Mouse (Mus musculus) limb, embryonic 10.5 days (tissue): ENCODE results near the gene Cmc1. TPM values are rescaled to one million over a fixed set of nuclear protein-coding genes. Genes with fewer than 3 reads are reported as not detected.
A peak's percentile ranks its signal among the peaks of the same experiment; 100 is the strongest.

Experiments used
- DNase-seq: peaks from one replicate; pipeline ENCODE4 v3.0.0-alpha.2; 2017; ENCODE audit warnings: low spot score
- H3K27ac ChIP-seq: fragments of 300-500 bp; sonication (generic); 2 replicates; pipeline ENCODE4 v1.5.1; 2016; ENCODE audit warnings: mild to moderate bottlenecking
- H3K27me3 ChIP-seq: fragments of 300-500 bp; sonication (generic); 2 replicates; pipeline ENCODE4 v1.6.1; 2016; ENCODE audit warnings: low read depth, mild to moderate bottlenecking; ENCODE audit not compliant: poor library complexity, severe bottlenecking
- H3K36me3 ChIP-seq: fragments of 300-500 bp; sonication (generic); 2 replicates; pipeline ENCODE4 v1.6.1; 2016; ENCODE audit warnings: mild to moderate bottlenecking, moderate library complexity
- H3K4me1 ChIP-seq: fragments of 300-500 bp; sonication (generic); 2 replicates; pipeline ENCODE4 v1.6.1; 2016
- H3K4me3 ChIP-seq: fragments of 300-500 bp; sonication (generic); 2 replicates; pipeline ENCODE4 v1.5.1; 2016; ENCODE audit warnings: mild to moderate bottlenecking, moderate library complexity
- H3K9me3 ChIP-seq: fragments of 300-500 bp; sonication (generic); replicated peaks from 2 replicates; pipeline ENCODE4 v1.6.1; 2016; ENCODE audit warnings: mild to moderate bottlenecking
- WGBS: fragments of 180-500 bp; shearing (Covaris S2); methylation state at CpG from one replicate; pipeline ENCODE4 v1.1.7; 2016; 5-methylcytosine and 5-hydroxymethylcytosine counted together
- polyA plus RNA-seq: library from polyadenylated mRNA; unstranded; fragments of >200 nt; fragmentation: Nextera tagmentation; extraction: Ambion mirVana; gene quantifications from 2 replicates; pipeline ENCODE4 v1.2.1, GENCODE M21; 2016

Gene Cmc1
- polyA plus RNA-seq, 1 experiment from 2014 or later: 32.1 TPM

GRCm38 (mm10) chr9:118042738-118043137, 107.2 kb downstream of the Cmc1 start:
- H3K27me3 ChIP-seq: no peaks in the 10 kb centered on the region
- H3K4me1 ChIP-seq: peaks cover 14% of the 10 kb centered on the region
- no peaks in the 10 kb centered on the region for H3K9me3 ChIP-seq
- H3K36me3 ChIP-seq: peaks cover 9% of the 10 kb centered on the region
- no peak overlapping the region for H3K4me3 ChIP-seq
- WGBS: 90% methylated on average over 4 of the region's 4 CpGs
- no peak overlapping the region for H3K27ac ChIP-seq
- DNase-seq: no peak

- 32% methylated on average over 5 of the region's 5 CpGs for WGBS
- Histone ChIP-seq H3K27me3 (no peaks in the 10 kb centered on the region), H3K27ac (no peak overlapping the region), H3K4me1 (peaks cover 14% of the 10 kb centered on the region), H3K36me3 (0 out of 2 replicates have a peak, but pooled peaks cover 6% of the 10 kb centered on the region), H3K4me3 (peak overlapping the region; percentile 85), H3K9me3 (no peaks in the 10 kb centered on the region)
- no peak for DNase-seq
Observed at GRCm38 (mm10) chr9:118041646-118042045, 108.3 kb downstream of the Cmc1 start.

- H3K36me3 ChIP-seq: 0 out of 2 replicates have a peak, but pooled peaks cover 6% of the 10 kb centered on the region
- peak overlapping the region; percentile 85 for H3K4me3 ChIP-seq
- 5% methylated on average over 21 of the region's 21 CpGs for WGBS
- no peaks in the 10 kb centered on the region for H3K9me3 ChIP-seq
- no peak for DNase-seq
- H3K27me3 ChIP-seq: no peaks in the 10 kb centered on the region
- peak overlapping the region; percentile 97 for H3K27ac ChIP-seq
- peaks cover 14% of the 10 kb centered on the region for H3K4me1 ChIP-seq
Observed at GRCm38 (mm10) chr9:118041022-118041400, 109.0 kb downstream of the Cmc1 start.

- peaks cover 14% of the 10 kb centered on the region for H3K4me1 ChIP-seq
- peak within 1 kb of the TSS; percentile 85 for H3K4me3 ChIP-seq
- under 1% methylated on average over 87 of the region's 87 CpGs for WGBS
- peak within 1 kb of the TSS; percentile 97 for H3K27ac ChIP-seq
- H3K9me3 ChIP-seq: no peaks in the 10 kb centered on the region
- 0 out of 2 replicates have a peak, but pooled peaks cover 6% of the 10 kb centered on the region for H3K36me3 ChIP-seq
- H3K27me3 ChIP-seq: no peaks in the 10 kb centered on the region
- peak; percentile 97 for DNase-seq
Observed at GRCm38 (mm10) chr9:118040218-118041021, 109.6 kb downstream of the Cmc1 start, which contains the start of gene Azi2. Gene Azi2 (plus strand): TSS chr9:118040499.

- no peaks in the 10 kb centered on the region for H3K36me3 ChIP-seq
- H3K4me1 ChIP-seq: no peaks in the 10 kb centered on the region
- H3K27ac ChIP-seq: no peak overlapping the region
- 88% methylated on average over 3 of the region's 3 CpGs for WGBS
- no peak for DNase-seq
- H3K9me3 ChIP-seq: no peaks in the 10 kb centered on the region
- no peak overlapping the region for H3K4me3 ChIP-seq
- no peaks in the 10 kb centered on the region for H3K27me3 ChIP-seq
Observed at GRCm38 (mm10) chr9:118034990-118035389, 115.0 kb downstream of the Cmc1 start.

- Histone ChIP-seq H3K27ac (no peak overlapping the region), H3K9me3 (no peaks in the 10 kb centered on the region), H3K27me3 (no peaks in the 10 kb centered on the region), H3K4me3 (no peak overlapping the region), H3K4me1 (no peaks in the 10 kb centered on the region), H3K36me3 (no peaks in the 10 kb centered on the region)
- WGBS: 52% methylated on average over 2 of the region's 2 CpGs
- no peak for DNase-seq
Observed at GRCm38 (mm10) chr9:118031694-118032093, 118.3 kb downstream of the Cmc1 start.

GRCm38 (mm10) chr9:118030252-118030651, 119.7 kb downstream of the Cmc1 start:
- no peaks in the 10 kb centered on the region for H3K27me3 ChIP-seq
- no peaks in the 10 kb centered on the region for H3K36me3 ChIP-seq
- DNase-seq: no peak
- H3K4me3 ChIP-seq: no peak overlapping the region
- H3K9me3 ChIP-seq: no peaks in the 10 kb centered on the region
- H3K27ac ChIP-seq: no peak overlapping the region
- no peaks in the 10 kb centered on the region for H3K4me1 ChIP-seq
- WGBS: 94% methylated on average over 1 of the region's 1 CpGs

- DNase-seq: no peak
- no peaks in the 10 kb centered on the region for H3K9me3 ChIP-seq
- no peaks in the 10 kb centered on the region for H3K27me3 ChIP-seq
- H3K4me1 ChIP-seq: no peaks in the 10 kb centered on the region
- H3K27ac ChIP-seq: no peak overlapping the region
- 49% methylated on average over 4 of the region's 4 CpGs for WGBS
- H3K36me3 ChIP-seq: no peaks in the 10 kb centered on the region
- no peak overlapping the region for H3K4me3 ChIP-seq
Observed at GRCm38 (mm10) chr9:118029490-118029889, 120.5 kb downstream of the Cmc1 start.

GRCm38 (mm10) chr9:118024966-118025365, 125.0 kb downstream of the Cmc1 start:
- Histone ChIP-seq H3K9me3 (no peaks in the 10 kb centered on the region), H3K27ac (no peak overlapping the region), H3K4me1 (no peaks in the 10 kb centered on the region), H3K4me3 (no peak overlapping the region), H3K27me3 (no peaks in the 10 kb centered on the region), H3K36me3 (no peaks in the 10 kb centered on the region)
- DNase-seq: no peak
- WGBS: 88% methylated on average over 2 of the region's 2 CpGs

Other genes starting within 250 kb of the Cmc1 start
- 57.5 and 60.0 TPM in 2 replicates for gene Azi2, start 109.7 kb downstream of the Cmc1 start, polyA plus RNA-seq